25 mouse cellular contexts compared by ENCODE assay signal in genomic region chr10:110640406-110640805, GRCm38 (mm10).
A peak's percentile ranks its signal among the peaks of the same experiment; 100 is the strongest.
DNase-seq lines count a peak whose midpoint lies in the region; ATAC-seq and TF ChIP-seq lines count a peak whose summit lies in the region.
"Had no signal": no experiment of that assay in that cellular context is flagged by ENCODE, and none has a peak within 500 bp of the region (broad histone marks: within the 10 kb centered on the region; RNA-seq: fewer than 3 reads in every experiment).

No protein-coding gene starts in this region.

- H3K9me3 ChIP-seq in hindbrain, postnatal 0 days (ENCODE audit: low read length) = no peaks in the 10 kb centered on the region
- H3K9me3 ChIP-seq in hindbrain, embryonic 13.5 days = no peaks in the 10 kb centered on the region
- H3K9me3 ChIP-seq in midbrain, embryonic 14.5 days (ENCODE audit: control insufficient read depth, low read length) = no peaks in the 10 kb centered on the region
- no peaks in the 10 kb centered on the region for H3K9me3 ChIP-seq in midbrain, embryonic 13.5 days
- H3K9me3 ChIP-seq: forebrain, embryonic 15.5 days; heart, embryonic 10.5 days; heart, embryonic 15.5 days; liver, embryonic 12.5 days; neural tube, embryonic 13.5 days; stomach, embryonic 15.5 days had no signal

- H3K4me1 ChIP-seq in hindbrain, postnatal 0 days (ENCODE audit: insufficient read depth, low read length) = no peaks in the 10 kb centered on the region
- peaks cover 5% of the 10 kb centered on the region; the same call in 1 of the 2 replicates for H3K4me1 ChIP-seq in hindbrain, embryonic 13.5 days (replicated peaks)
- 0 out of 2 replicates have a peak, but pooled peaks cover 6% of the 10 kb centered on the region for H3K4me1 ChIP-seq in midbrain, embryonic 14.5 days (ENCODE audit: control insufficient read depth, insufficient read depth, low read length)
- H3K4me1 ChIP-seq in midbrain, embryonic 13.5 days (replicated peaks) = peaks cover 6% of the 10 kb centered on the region; the same call in 1 of the 2 replicates
- H3K4me1 ChIP-seq: forebrain, embryonic 15.5 days; heart, embryonic 10.5 days; heart, embryonic 15.5 days; liver, embryonic 12.5 days; stomach, embryonic 15.5 days had no signal

- no peak for ATAC-seq in hindbrain, postnatal 0 days
- ATAC-seq in hindbrain, embryonic 13.5 days (ENCODE audit: low FRiP score) = no peak
- ATAC-seq in midbrain, embryonic 14.5 days (ENCODE audit: low FRiP score, low TSS enrichment) = no peak
- no peak for ATAC-seq in midbrain, embryonic 13.5 days
- no peak for ATAC-seq in megakaryocyte, adult 5-6 weeks (ENCODE audit: poor library complexity, severe bottlenecking)
- ATAC-seq: CD4-positive, CD25-positive, alpha-beta regulatory T cell, adult 4 months; forebrain, embryonic 15.5 days; inflammation-experienced regulatory T-cells, adult 6 months; liver, embryonic 12.5 days; liver, postnatal 0 days had no signal

- H3K27me3 ChIP-seq in hindbrain, postnatal 0 days (ENCODE audit: insufficient read depth, low read length) = no peaks in the 10 kb centered on the region
- no peaks in the 10 kb centered on the region for H3K27me3 ChIP-seq in hindbrain, embryonic 13.5 days
- no peaks in the 10 kb centered on the region for H3K27me3 ChIP-seq in midbrain, embryonic 14.5 days (ENCODE audit: control insufficient read depth, insufficient read depth, low read length)
- no peaks in the 10 kb centered on the region for H3K27me3 ChIP-seq in midbrain, embryonic 13.5 days
- H3K27me3 ChIP-seq: forebrain, embryonic 15.5 days; heart, embryonic 15.5 days; liver, embryonic 12.5 days; neural tube, embryonic 13.5 days; stomach, embryonic 15.5 days had no signal

- no peaks in the 10 kb centered on the region for H3K36me3 ChIP-seq in hindbrain, postnatal 0 days (ENCODE audit: insufficient read depth, low read length)
- H3K36me3 ChIP-seq in hindbrain, embryonic 13.5 days = no peaks in the 10 kb centered on the region
- H3K36me3 ChIP-seq in midbrain, embryonic 14.5 days (ENCODE audit: control insufficient read depth, insufficient read depth, low read length) = no peaks in the 10 kb centered on the region
- H3K36me3 ChIP-seq in midbrain, embryonic 13.5 days = no peaks in the 10 kb centered on the region
- H3K36me3 ChIP-seq: forebrain, embryonic 15.5 days; heart, embryonic 10.5 days; heart, embryonic 15.5 days; liver, embryonic 12.5 days; neural tube, embryonic 13.5 days; stomach, embryonic 15.5 days had no signal

- DNase-seq in hindbrain, postnatal 0 days (ENCODE audit: low spot score) = peak; percentile 12
- peak; percentile 43 for DNase-seq in midbrain, embryonic 14.5 days
- DNase-seq in embryo, embryonic 11 days = peak; percentile 48
- no peak for DNase-seq in yolk sac, embryonic 10.5 days (ENCODE audit: low spot score)
- DNase-seq: adrenal gland, postnatal 25 days; cerebellum, adult 18-20 months; cerebellum, postnatal 10 days; gastrocnemius, postnatal 25 days; kidney, adult 18-20 months; layer of hippocampus, postnatal 36 days; left cerebral cortex, postnatal 4 days; liver, postnatal 0 days; lung, postnatal 4 days had no signal

- no peak overlapping the region for H3K4me3 ChIP-seq in hindbrain, postnatal 0 days (ENCODE audit: low read length)
- H3K4me3 ChIP-seq in hindbrain, embryonic 13.5 days = no peak overlapping the region
- no peak overlapping the region for H3K4me3 ChIP-seq in midbrain, embryonic 14.5 days (replicated peaks; ENCODE audit: low read depth, low read length)
- no peak overlapping the region for H3K4me3 ChIP-seq in midbrain, embryonic 13.5 days (replicated peaks)
- H3K4me3 ChIP-seq: forebrain, embryonic 15.5 days; heart, embryonic 10.5 days; heart, embryonic 15.5 days; liver, embryonic 12.5 days; neural tube, embryonic 13.5 days; stomach, embryonic 15.5 days had no signal

- WGBS in hindbrain, postnatal 0 days = 22% methylated on average over 10 of the region's 10 CpGs
- WGBS in hindbrain, embryonic 13.5 days = 13% methylated on average over 10 of the region's 10 CpGs
- 12% methylated on average over 10 of the region's 10 CpGs for WGBS in midbrain, embryonic 14.5 days
- whole genome bisulfite sequencing in midbrain, embryonic 13.5 days = 17% methylated on average over 10 of the region's 10 CpGs

- no peak overlapping the region for H3K4me2 ChIP-seq in hindbrain, postnatal 0 days (ENCODE audit: low read depth, low read length)
- no peak overlapping the region for H3K4me2 ChIP-seq in hindbrain, embryonic 13.5 days
- no peak overlapping the region for H3K4me2 ChIP-seq in midbrain, embryonic 14.5 days (ENCODE audit: low read length)
- H3K4me2 ChIP-seq in midbrain, embryonic 13.5 days (replicated peaks) = no peak overlapping the region
- H3K4me2 ChIP-seq: forebrain, embryonic 15.5 days; heart, embryonic 15.5 days; hindbrain, embryonic 14.5 days; liver, embryonic 12.5 days; neural tube, embryonic 13.5 days; stomach, embryonic 15.5 days had no signal

- no peak overlapping the region for H3K27ac ChIP-seq in hindbrain, postnatal 0 days
- no peak overlapping the region for H3K27ac ChIP-seq in hindbrain, embryonic 13.5 days
- H3K27ac ChIP-seq in midbrain, embryonic 14.5 days (replicated peaks; ENCODE audit: low read depth, low read length) = no peak overlapping the region
- no peak overlapping the region for H3K27ac ChIP-seq in midbrain, embryonic 13.5 days
- H3K27ac ChIP-seq: forebrain, embryonic 15.5 days; heart, embryonic 10.5 days; heart, embryonic 15.5 days; hindbrain, embryonic 14.5 days; liver, embryonic 12.5 days; neural tube, embryonic 13.5 days; stomach, embryonic 15.5 days had no signal

- no peak overlapping the region for H3K9ac ChIP-seq in hindbrain, postnatal 0 days (replicated peaks; ENCODE audit: low read length)
- no peak overlapping the region for H3K9ac ChIP-seq in hindbrain, embryonic 13.5 days
- H3K9ac ChIP-seq in midbrain, embryonic 14.5 days (replicated peaks; ENCODE audit: low read length) = no peak overlapping the region
- no peak overlapping the region for H3K9ac ChIP-seq in midbrain, embryonic 13.5 days (replicated peaks)
- H3K9ac ChIP-seq: forebrain, embryonic 15.5 days; heart, embryonic 15.5 days; hindbrain, embryonic 14.5 days; liver, embryonic 12.5 days; liver, postnatal 0 days; neural tube, embryonic 13.5 days; stomach, embryonic 15.5 days had no signal

- TF ChIP-seq CTCF in hindbrain, postnatal 0 days (IDR thresholded peaks at IDR 0.05; ENCODE audit: low read depth) = no peak
